Mouse (Mus musculus): Measurements from ENCODE around the gene Ecel1. TPM values are rescaled to one million over a fixed set of nuclear protein-coding genes. Genes with fewer than 3 reads are reported as not detected.

Gene Ecel1
- polyA plus RNA-seq, 1 experiment from 2014 or later: 18.4 TPM

- Histone ChIP-seq H3K27ac (ENCODE audit: low read depth, low read length) (peak overlapping the region; percentile 53; the same call in 1 of the 2 replicates), H3K4me1 (ENCODE audit: control insufficient read depth, insufficient read depth, low read length) (peaks cover 4% of the 10 kb centered on the region; the same call in 1 of the 2 replicates), H3K4me3 (ENCODE audit: low read depth, low read length) (no peak overlapping the region), H3K36me3 (ENCODE audit: control insufficient read depth, insufficient read depth, low read length) (no peaks in the 10 kb centered on the region), H3K9ac (ENCODE audit: low read length) (no peak overlapping the region), H3K27me3 (replicated peaks; ENCODE audit: control insufficient read depth, insufficient read depth, low read length) (no peaks in the 10 kb centered on the region), H3K4me2 (ENCODE audit: low read length) (peak overlapping the region; percentile 18; the same call in 1 of the 2 replicates), H3K9me3 (replicated peaks; ENCODE audit: control insufficient read depth, low read length) (no peaks in the 10 kb centered on the region)
- DNase-seq (ENCODE audit: low spot score): peak; percentile 95
- WGBS: 5% methylated on average over 11 of the region's 11 CpGs
- peak; percentile 92 for ATAC-seq
Measured at GRCm38 (mm10) chr1:87175852-87176292, 19.6 kb upstream of the Ecel1 start.

GRCm38 (mm10) chr1:87174006-87174955 is 18.0 kb upstream of the Ecel1 start:
- H3K4me2 ChIP-seq (ENCODE audit: low read length): no peak overlapping the region
- H3K27ac ChIP-seq (ENCODE audit: low read depth, low read length): no peak overlapping the region
- peaks cover 13% of the 10 kb centered on the region for H3K4me1 ChIP-seq (ENCODE audit: control insufficient read depth, insufficient read depth, low read length)
- no peaks in the 10 kb centered on the region for H3K9me3 ChIP-seq (replicated peaks; ENCODE audit: control insufficient read depth, low read length)
- H3K36me3 ChIP-seq (ENCODE audit: control insufficient read depth, insufficient read depth, low read length): no peaks in the 10 kb centered on the region
- H3K9ac ChIP-seq (ENCODE audit: low read length): no peak overlapping the region
- DNase-seq (ENCODE audit: low spot score) (peak; percentile 78), ATAC-seq (peak; percentile 6; the same call in 1 of the 2 replicates)
- no peak overlapping the region for H3K4me3 ChIP-seq (ENCODE audit: low read depth, low read length)
- 25% methylated on average over 28 of the region's 28 CpGs for WGBS
- H3K27me3 ChIP-seq (replicated peaks; ENCODE audit: control insufficient read depth, insufficient read depth, low read length): no peaks in the 10 kb centered on the region

- Histone ChIP-seq H3K36me3 (ENCODE audit: control insufficient read depth, insufficient read depth, low read length) (no peaks in the 10 kb centered on the region), H3K4me1 (ENCODE audit: control insufficient read depth, insufficient read depth, low read length) (peaks cover 15% of the 10 kb centered on the region), H3K9me3 (replicated peaks; ENCODE audit: control insufficient read depth, low read length) (no peaks in the 10 kb centered on the region), H3K4me2 (ENCODE audit: low read length) (no peak overlapping the region), H3K9ac (ENCODE audit: low read length) (no peak overlapping the region), H3K27ac (ENCODE audit: low read depth, low read length) (no peak overlapping the region), H3K4me3 (ENCODE audit: low read depth, low read length) (no peak overlapping the region), H3K27me3 (replicated peaks; ENCODE audit: control insufficient read depth, insufficient read depth, low read length) (no peaks in the 10 kb centered on the region)
- ATAC-seq: no peak
- DNase-seq (ENCODE audit: low spot score): no peak
- WGBS: 50% methylated on average over 9 of the region's 9 CpGs
Measured at GRCm38 (mm10) chr1:87172316-87172715, 16.0 kb upstream of the Ecel1 start.

- peaks cover 15% of the 10 kb centered on the region for H3K4me1 ChIP-seq (ENCODE audit: control insufficient read depth, insufficient read depth, low read length)
- no peak overlapping the region for H3K4me2 ChIP-seq (ENCODE audit: low read length)
- ATAC-seq (no peak), DNase-seq (ENCODE audit: low spot score) (peak; percentile 47)
- no peaks in the 10 kb centered on the region for H3K36me3 ChIP-seq (ENCODE audit: control insufficient read depth, insufficient read depth, low read length)
- 79% methylated on average over 1 of the region's 1 CpGs for WGBS
- H3K27me3 ChIP-seq (replicated peaks; ENCODE audit: control insufficient read depth, insufficient read depth, low read length): no peaks in the 10 kb centered on the region
- H3K9me3 ChIP-seq (replicated peaks; ENCODE audit: control insufficient read depth, low read length): no peaks in the 10 kb centered on the region
- H3K9ac ChIP-seq (ENCODE audit: low read length): no peak overlapping the region
- no peak overlapping the region for H3K27ac ChIP-seq (ENCODE audit: low read depth, low read length)
- no peak overlapping the region for H3K4me3 ChIP-seq (ENCODE audit: low read depth, low read length)
Measured at GRCm38 (mm10) chr1:87171312-87171711, 15.0 kb upstream of the Ecel1 start.

GRCm38 (mm10) chr1:87170458-87170857 is 14.1 kb upstream of the Ecel1 start:
- ATAC-seq (no peak), DNase-seq (ENCODE audit: low spot score) (no peak)
- no peaks in the 10 kb centered on the region for H3K36me3 ChIP-seq (ENCODE audit: control insufficient read depth, insufficient read depth, low read length)
- no peak overlapping the region for H3K27ac ChIP-seq (ENCODE audit: low read depth, low read length)
- H3K27me3 ChIP-seq (replicated peaks; ENCODE audit: control insufficient read depth, insufficient read depth, low read length): no peaks in the 10 kb centered on the region
- no peak overlapping the region for H3K9ac ChIP-seq (ENCODE audit: low read length)
- H3K4me2 ChIP-seq (ENCODE audit: low read length): no peak overlapping the region
- 11% methylated on average over 18 of the region's 19 CpGs for WGBS
- H3K4me3 ChIP-seq (ENCODE audit: low read depth, low read length): no peak overlapping the region
- no peaks in the 10 kb centered on the region for H3K9me3 ChIP-seq (replicated peaks; ENCODE audit: control insufficient read depth, low read length)
- peaks cover 11% of the 10 kb centered on the region for H3K4me1 ChIP-seq (ENCODE audit: control insufficient read depth, insufficient read depth, low read length)

- Histone ChIP-seq H3K9ac (ENCODE audit: low read length) (0 out of 2 replicates have a peak overlapping the region, but pooled peaks have one; percentile 22), H3K36me3 (ENCODE audit: control insufficient read depth, insufficient read depth, low read length) (no peaks in the 10 kb centered on the region), H3K27me3 (replicated peaks; ENCODE audit: control insufficient read depth, insufficient read depth, low read length) (no peaks in the 10 kb centered on the region), H3K4me1 (ENCODE audit: control insufficient read depth, insufficient read depth, low read length) (peaks cover 15% of the 10 kb centered on the region), H3K9me3 (replicated peaks; ENCODE audit: control insufficient read depth, low read length) (no peaks in the 10 kb centered on the region), H3K4me2 (ENCODE audit: low read length) (no peak overlapping the region), H3K4me3 (ENCODE audit: low read depth, low read length) (no peak overlapping the region), H3K27ac (ENCODE audit: low read depth, low read length) (peak overlapping the region; percentile 46; the same call in 1 of the 2 replicates)
- WGBS: 20% methylated on average over 9 of the region's 9 CpGs
- ATAC-seq (peak; percentile 44; the same call in 1 of the 2 replicates), DNase-seq (ENCODE audit: low spot score) (peak; percentile 51)
Measured at GRCm38 (mm10) chr1:87164796-87165184, 8.5 kb upstream of the Ecel1 start.

GRCm38 (mm10) chr1:87164164-87164795 is 8.0 kb upstream of the Ecel1 start:
- ATAC-seq (peak; percentile 54; the same call in 1 of the 2 replicates), DNase-seq (ENCODE audit: low spot score) (peak; percentile 32)
- no peaks in the 10 kb centered on the region for H3K27me3 ChIP-seq (replicated peaks; ENCODE audit: control insufficient read depth, insufficient read depth, low read length)
- no peak overlapping the region for H3K4me2 ChIP-seq (ENCODE audit: low read length)
- 25% methylated on average over 11 of the region's 11 CpGs for WGBS
- peaks cover 13% of the 10 kb centered on the region for H3K4me1 ChIP-seq (ENCODE audit: control insufficient read depth, insufficient read depth, low read length)
- no peak overlapping the region for H3K9ac ChIP-seq (ENCODE audit: low read length)
- peak overlapping the region; percentile 46; the same call in 1 of the 2 replicates for H3K27ac ChIP-seq (ENCODE audit: low read depth, low read length)
- H3K4me3 ChIP-seq (ENCODE audit: low read depth, low read length): no peak overlapping the region
- H3K36me3 ChIP-seq (ENCODE audit: control insufficient read depth, insufficient read depth, low read length): no peaks in the 10 kb centered on the region
- no peaks in the 10 kb centered on the region for H3K9me3 ChIP-seq (replicated peaks; ENCODE audit: control insufficient read depth, low read length)

- Histone ChIP-seq H3K9me3 (replicated peaks; ENCODE audit: control insufficient read depth, low read length) (no peaks in the 10 kb centered on the region), H3K27ac (ENCODE audit: low read depth, low read length) (no peak overlapping the region), H3K4me3 (ENCODE audit: low read depth, low read length) (no peak overlapping the region), H3K27me3 (replicated peaks; ENCODE audit: control insufficient read depth, insufficient read depth, low read length) (peaks cover 43% of the 10 kb centered on the region), H3K36me3 (ENCODE audit: control insufficient read depth, insufficient read depth, low read length) (no peaks in the 10 kb centered on the region), H3K4me1 (ENCODE audit: control insufficient read depth, insufficient read depth, low read length) (peaks cover 3% of the 10 kb centered on the region; the same call in 1 of the 2 replicates), H3K9ac (ENCODE audit: low read length) (no peak overlapping the region), H3K4me2 (ENCODE audit: low read length) (no peak overlapping the region)
- no peak for DNase-seq (ENCODE audit: low spot score)
- WGBS: 83% methylated on average over 3 of the region's 3 CpGs
- ATAC-seq: no peak
Measured at GRCm38 (mm10) chr1:87159396-87159795, 3.1 kb upstream of the Ecel1 start.

All from forebrain, embryonic 14.5 days (tissue).